Mouse (Mus musculus): ENCODE measurements around the gene Tmem8b.

GRCm38 (mm10) chr4:43672070-43672469 is 3.3 kb downstream of the Tmem8b start:
- TF ChIP-seq POLR2AphosphoS5 (IDR thresholded peaks at IDR 0.05; ENCODE audit: insufficient replicate concordance, low read depth, low read length) (no peak), CTCF (IDR thresholded peaks at IDR 0.05; ENCODE audit: low read depth, low read length) (peak; percentile 59)

Measured in G1E (cell line).